Mouse (Mus musculus) cerebellum, postnatal 14 days (tissue): ENCODE results near the gene Mycbp.
"Not testable (repeated sequence)": the region's sequence is repeated elsewhere in the genome, so short reads cannot be mapped to it uniquely, and the experiment has no call there.

Experiments used
- DNase-seq, 2 experiments: peaks; one replicate each; pipeline ENCODE4 v3.0.0; 2021; ENCODE audit warnings: mixed read lengths in 2 of 2

Mycbp gene

GRCm38 (mm10) chr4:123904333-123905125, at the start of gene Mycbp:
Mycbp (plus strand) TSS chr4:123904832.
- peak; percentile 99 to 100 for DNase-seq

DNA sequence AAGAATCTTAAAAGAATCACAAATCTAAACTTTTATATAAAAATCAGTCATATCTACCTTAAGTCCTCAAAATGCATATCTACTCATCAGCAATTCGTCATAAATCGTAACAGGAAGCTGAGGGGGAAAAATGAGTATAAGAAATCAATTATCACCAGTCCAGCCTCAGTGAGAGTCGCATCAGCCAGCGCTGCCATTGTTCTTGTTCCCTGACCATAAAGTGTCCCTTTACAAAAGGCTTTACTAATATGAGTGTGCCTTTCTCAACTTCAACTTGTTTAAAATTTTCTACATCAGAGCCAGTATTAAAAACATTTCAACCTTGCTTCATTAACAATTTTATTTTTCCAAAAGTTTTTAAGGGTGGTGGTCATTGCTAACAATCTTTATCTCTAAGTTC, 47.7 kb upstream of the Mycbp start:
- no peak for DNase-seq

GRCm38 (mm10) chr4:123858090-123858489, 46.5 kb upstream of the Mycbp start:
- DNase-seq = no peak

- no peak for DNase-seq
These were observed 45.3 kb upstream of the Mycbp start, which contains the start of gene 4933427I04Rik for GRCm38 (mm10) chr4:123859379-123859778. 4933427I04Rik (plus strand) TSS chr4:123859679.

- DNase-seq = no peak
These were observed 44.8 kb upstream of the Mycbp start for GRCm38 (mm10) chr4:123859803-123860202.

DNA sequence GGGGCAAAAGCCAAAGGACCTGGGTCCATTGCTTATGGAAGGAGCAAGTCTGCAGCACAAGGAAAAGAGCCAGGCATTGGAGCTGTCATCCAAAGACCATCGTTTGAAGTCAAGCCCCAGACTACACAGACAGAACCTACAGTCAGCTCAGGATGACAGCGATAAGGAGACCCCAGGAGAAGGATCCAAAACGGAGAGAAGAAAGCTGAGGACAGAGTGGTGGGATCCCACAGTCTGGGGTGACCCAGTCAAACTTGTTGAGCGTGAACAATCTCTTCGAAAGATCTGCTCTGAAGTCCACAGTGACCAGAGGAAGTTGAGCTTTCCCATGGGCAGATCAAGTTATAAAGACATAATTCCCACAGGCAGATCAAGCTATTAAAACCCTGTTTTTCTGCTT, 44.0 kb upstream of the Mycbp start:
- DNase-seq = no peak

GRCm38 (mm10) chr4:123893726-123894125, 10.9 kb upstream of the Mycbp start:
- DNase-seq = no peak

DNA sequence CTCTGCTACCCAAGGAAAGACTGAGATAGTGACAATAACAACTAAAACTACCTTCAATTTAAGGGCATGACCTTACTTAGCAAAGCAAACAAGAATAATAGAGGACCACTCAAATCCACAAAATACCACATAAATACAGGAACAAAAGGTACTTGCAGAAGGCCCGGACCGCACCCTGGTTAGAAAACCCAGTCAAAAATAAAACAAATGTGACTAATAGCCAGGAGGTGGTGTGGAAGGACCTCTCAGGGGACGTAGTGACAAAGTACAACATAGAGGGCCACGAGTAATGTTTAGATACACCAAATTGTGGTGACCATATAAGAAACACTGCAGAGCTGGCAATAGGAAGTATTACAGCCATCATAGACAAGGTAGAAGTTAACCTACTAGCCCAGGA, 10.3 kb upstream of the Mycbp start:
- no peak for DNase-seq

DNA sequence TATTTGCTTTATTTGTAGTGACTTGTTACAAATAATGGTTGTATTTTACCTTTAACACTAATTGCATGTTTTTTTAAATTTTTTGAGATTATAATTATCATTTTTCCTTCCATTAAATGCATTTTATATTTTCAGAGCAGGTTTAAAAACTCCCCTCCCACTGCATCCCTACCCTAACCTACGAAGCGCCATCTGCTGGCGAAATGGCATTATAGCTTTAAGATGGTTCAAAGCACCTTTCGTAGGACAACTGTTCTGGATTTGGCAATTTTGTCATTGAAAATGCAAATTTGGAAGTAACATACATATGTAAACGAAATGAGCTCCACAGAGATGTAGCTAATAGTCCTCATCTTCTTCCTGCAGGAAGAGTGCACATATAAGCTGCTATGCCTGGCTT, 5.9 kb upstream of the Mycbp start:
- peak; percentile 74 to 83 for DNase-seq

DNA sequence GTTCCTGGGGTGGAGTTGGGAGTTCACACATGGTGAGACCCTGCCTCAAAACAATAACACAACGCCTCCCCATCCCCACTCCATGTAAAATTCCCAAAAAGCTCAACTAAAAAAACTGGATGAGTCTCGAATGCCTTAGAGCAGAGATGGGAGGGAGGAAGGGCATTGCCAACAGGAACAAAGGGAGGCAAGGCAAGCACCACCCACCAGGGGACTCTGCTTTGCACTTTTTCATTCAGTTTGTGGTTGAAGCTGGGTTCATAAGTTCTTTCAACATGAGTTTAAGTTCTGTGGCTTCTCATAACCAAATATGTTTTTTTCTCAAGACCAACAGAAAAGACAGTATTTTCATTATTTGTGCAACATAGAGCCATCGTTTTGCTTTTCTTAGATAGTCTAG, 1.2 kb upstream of the Mycbp start:
- DNase-seq = no peak

GRCm38 (mm10) chr4:123905126-123905668, 565 bp downstream of the Mycbp start:
- no peak for DNase-seq

GRCm38 (mm10) chr4:123911503-123911902, 6.9 kb downstream of the Mycbp start:
- no peak for DNase-seq

- no peak for DNase-seq
These were observed 7.8 kb downstream of the Mycbp start for GRCm38 (mm10) chr4:123912431-123912830.

- DNase-seq = peak; percentile 100
These were observed 12.3 kb downstream of the Mycbp start, which contains the start of gene Rragc for GRCm38 (mm10) chr4:123916748-123917547. Rragc (plus strand) TSS chr4:123917446.

DNA sequence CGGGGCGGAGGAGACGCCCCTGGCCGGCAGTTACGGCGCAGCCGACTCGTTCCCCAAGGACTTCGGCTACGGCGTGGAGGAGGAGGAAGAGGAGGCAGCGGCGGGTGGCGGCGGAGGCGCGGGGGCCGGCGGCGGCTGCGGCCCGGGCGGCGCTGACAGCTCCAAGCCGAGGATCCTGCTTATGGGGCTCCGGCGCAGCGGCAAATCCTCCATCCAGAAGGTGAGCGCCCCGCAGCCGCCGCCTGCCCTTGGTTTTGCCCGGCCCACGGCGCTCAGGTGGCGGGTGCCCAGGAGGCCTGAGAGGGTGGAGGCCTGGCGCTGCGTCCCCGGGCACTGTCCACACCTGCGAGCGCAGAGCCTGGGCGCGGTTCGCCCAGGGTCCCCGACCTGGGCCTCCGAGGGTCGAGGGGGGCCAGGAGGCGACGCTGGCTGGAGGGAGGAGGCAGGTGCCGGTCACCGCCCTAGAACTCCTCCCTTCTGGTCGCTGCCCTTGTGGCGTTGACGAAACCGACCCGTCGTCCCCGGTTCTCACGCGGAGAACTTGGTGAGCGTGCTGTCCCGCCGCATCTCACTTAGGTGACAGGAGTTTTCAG, 13.0 kb downstream of the Mycbp start, which contains the start of gene 4930535I16Rik:
Gene 4930535I16Rik, minus strand, starts transcription at position 475 of the 593 bp plus-strand sequence.
- no peak for DNase-seq

DNA sequence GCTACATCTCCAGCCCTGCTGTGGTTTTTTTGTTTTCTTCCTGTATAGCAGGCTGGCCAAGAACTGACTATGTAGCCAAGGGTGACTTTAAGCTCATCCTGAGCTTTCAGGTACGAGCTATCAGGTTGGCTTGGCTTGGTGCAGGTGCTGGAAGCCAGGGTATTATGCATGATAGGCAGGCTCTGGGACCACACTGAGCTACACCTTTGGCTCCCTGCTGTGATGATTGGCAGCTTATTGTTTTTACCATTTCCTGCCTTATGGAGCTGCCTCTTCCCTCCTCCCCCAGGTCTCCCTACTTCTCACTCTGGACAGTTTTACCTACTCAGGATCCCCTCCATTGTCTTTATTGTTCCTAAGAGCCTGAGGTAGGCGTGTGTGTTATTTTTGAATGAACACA, 14.2 kb downstream of the Mycbp start:
- DNase-seq = no peak

DNA sequence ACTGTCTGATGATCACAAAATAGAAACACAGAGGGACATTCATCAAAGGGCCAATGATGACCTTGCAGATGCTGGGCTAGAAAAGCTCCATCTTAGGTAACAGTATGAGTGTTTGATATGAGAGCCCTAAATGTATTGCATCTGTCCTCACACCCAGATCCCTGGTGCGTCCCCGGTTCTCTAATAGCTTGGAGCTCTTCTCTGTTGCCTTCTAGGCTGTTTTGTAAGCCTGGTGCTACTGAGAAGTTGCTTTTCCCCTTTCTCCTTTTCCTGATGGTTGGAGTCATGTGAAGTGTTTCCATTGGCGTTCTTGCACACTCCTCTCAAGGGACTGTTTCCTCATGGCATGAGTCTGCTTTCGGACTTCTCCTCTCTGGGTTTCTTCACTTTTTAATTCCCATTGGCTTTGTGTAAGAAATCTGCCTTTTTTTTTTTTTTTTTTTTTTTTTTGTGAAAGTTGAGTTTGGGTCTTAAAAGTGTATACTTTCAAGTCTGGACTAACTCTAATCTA, 16.5 kb downstream of the Mycbp start:
- DNase-seq = no peak

GRCm38 (mm10) chr4:123927961-123928360, 23.3 kb downstream of the Mycbp start:
- no peak for DNase-seq

DNA sequence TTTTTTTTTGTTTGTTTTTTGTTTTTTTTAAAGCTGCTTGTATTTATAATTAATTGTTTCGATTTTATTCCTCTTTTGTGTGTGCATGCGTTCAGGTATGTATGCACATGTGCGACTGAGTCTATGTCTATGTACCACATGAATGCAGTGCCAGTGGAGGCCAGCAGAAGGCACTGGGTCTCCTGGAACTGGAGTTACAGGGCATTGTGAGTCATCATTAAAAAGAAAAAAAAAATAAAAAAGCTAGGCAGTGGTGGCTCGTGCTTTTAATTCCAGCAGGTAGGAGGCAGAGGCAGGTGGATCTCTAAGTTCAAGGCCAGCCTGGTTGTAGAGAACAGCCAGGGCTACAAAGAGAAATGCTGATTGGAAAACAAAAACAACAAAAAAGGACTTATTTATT, 25.4 kb downstream of the Mycbp start:
- no peak for DNase-seq

DNA sequence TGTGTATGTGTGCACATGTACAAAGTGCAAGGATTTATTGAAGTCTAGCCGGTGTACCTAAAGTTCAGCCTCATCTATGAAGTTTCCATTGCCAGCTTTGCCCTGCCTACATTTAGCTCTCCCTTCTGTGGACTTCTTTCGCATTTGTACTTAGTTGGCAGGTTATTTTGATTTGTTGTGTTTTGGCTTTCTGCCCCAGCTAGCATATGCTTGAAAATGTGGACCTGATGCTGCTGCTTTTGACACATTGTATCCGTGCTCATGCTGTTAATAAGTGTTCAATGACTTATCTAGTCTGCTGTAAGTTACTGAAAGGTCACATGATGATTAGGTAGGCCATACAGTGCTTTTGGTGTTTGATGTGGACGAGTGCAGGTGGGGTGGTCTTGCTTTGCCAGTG, 29.7 kb downstream of the Mycbp start:
- DNase-seq = no peak

DNA sequence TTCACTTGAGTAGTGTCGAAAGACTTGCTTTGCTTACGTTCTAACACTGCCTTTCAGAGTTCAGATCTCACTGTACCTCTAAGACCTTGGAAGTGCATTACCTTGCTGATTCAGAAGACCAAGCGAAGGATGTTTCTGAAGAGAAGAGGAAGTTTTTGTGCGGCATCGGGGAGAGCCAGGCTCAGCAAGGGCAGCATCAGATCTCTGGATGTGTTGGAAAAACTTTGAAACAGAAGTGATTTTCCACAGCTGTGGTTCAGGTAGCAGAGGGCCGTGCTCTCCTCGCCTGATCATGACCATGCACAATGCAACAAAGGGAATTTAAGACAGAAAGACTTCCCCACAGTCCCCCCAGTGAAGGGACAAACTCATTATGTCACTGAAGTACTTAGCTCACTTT, 31.4 kb downstream of the Mycbp start:
- DNase-seq = no peak

- peak; percentile 81 to 85 for DNase-seq
These were observed 35.2 kb downstream of the Mycbp start for GRCm38 (mm10) chr4:123939838-123940237.

DNA sequence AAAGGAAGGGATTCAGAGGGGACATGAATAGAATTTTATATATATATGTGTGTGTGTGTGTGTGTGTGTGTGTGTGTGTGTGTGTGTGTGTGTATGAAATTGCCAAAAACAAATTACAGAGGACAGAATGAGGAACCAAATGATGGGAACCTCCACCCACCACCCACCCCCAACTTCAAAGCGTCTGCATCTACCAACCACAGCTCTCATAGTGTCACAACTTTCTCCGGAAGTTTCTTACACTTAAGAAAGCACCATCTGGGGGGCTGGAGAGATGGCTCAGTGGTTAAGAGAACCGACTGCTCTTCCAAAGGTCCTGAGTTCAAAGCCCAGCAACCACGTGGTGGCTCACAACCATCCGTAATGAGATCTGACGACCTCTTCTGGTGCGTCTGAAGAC, 36.2 kb downstream of the Mycbp start:
- DNase-seq = not testable (repeated sequence)
